Mouse (Mus musculus): ENCODE data around the gene Snap29.

Gene Snap29

DNA sequence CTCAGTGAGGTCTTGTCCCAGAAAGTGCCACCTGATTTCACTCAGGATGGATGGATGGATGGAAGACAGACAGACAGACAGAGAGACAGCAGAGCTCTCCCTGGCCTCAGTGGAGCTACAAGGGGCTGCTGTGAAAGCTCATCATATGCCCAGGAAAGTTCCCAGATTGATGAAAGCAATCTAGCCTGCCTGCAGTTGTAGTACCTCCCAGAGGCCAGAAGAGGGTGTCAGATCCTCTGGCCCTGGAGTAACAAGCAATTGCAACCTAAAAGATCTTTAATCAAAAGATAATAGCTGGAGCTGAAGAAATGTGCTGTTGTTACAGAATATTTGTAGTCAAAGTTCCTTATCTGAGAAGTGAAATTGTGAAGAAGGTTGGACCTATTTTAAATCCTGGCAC lies 68.3 kb downstream of the Snap29 start:
- peak; percentile 39 to 42 for DNase-seq

DNA sequence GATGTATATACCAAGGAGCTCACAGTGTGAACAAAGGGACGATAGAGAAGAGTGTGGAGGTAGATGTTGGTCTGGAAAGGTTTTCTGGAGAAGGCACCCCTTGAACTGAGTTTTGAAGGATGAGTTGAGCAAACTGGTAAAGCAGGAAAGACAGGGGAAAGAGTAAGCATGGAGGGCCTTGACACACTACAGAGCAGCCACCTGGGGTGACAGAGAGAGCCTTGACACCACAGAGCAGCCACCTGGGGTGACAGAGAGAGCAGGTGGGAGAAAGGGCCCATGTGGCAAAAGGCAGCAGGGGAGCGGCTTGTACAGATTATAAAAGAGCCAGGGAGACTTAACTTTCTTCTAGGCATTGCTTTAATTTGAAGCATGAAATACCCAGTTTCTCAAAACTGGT lies 69.0 kb downstream of the Snap29 start:
- no peak for DNase-seq

DNA sequence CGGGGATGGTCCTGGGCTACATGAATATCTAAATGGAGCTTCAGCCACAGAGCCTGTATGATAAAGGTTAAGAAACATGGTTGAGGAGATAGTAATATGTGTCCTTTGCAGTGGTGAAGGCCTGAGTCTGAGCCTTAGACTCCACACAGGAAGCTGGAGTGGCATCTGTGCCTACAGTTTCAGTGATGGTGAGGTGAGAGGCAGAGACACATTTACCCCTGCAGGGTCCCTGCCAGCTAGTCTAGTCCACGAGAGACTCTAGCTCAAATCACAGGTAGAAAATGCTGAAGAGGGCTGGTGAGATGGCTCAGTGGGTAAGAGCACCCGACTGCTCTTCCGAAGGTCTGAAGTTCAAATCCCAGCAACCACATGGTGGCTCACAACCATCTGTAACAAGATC lies 69.5 kb downstream of the Snap29 start:
- no peak for DNase-seq

DNA sequence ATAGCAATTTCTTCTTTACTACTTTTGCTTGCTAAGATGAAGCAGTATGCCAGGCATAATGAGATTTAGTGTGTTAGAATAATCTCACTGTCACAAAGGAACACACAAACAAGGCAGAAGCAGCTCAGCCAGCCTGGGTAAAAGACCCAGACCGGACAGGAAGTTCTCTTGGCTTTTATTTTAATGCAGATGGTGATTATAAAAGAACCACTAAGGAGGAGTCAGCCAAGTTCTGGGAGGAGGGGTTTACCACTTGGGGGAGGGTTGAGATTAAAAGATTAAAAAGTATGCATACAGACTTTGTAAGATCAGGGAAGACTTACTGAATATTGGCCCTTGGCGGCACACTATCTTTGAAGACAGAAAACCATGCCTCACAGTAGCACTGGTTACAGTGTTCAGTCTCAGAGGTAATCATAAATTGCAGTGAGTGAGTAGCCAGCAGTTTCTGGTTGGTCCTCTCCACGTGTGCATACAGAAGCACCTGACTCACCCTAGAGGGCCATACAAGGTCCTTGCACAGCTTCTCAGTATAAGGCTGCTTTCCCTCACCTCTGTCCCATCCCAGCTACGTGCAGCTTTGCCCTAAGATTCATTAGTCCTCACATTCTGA lies 72.7 kb downstream of the Snap29 start:
- no peak for DNase-seq
